Mouse (Mus musculus) midbrain, embryonic 11.5 days (tissue): Measurements from ENCODE around the gene Prickle2. TPM values are rescaled to one million over a fixed set of nuclear protein-coding genes. Genes with fewer than 3 reads are reported as not detected.
A peak's percentile ranks its signal among the peaks of the same experiment; 100 is the strongest.

ENCODE experiments used
- ATAC-seq: fragments of 200-750 bp; cut with Nextera tagmentation; 2 replicates; pipeline ENCODE4 v1.8.0; 2017; ENCODE audit warnings: moderate TSS enrichment, moderate library complexity; ENCODE audit not compliant: low FRiP score
- DNase-seq: peaks from one replicate; pipeline ENCODE4 v3.0.0; 2015; ENCODE audit warnings: low spot score; ENCODE audit errors: missing footprints
- H3K27ac ChIP-seq: fragments of 300-500 bp; sonication (generic); 2 replicates; pipeline ENCODE4 v1.5.1; 2014; ENCODE audit warnings: low read depth, low read length
- H3K27me3 ChIP-seq: fragments of 300-500 bp; sonication (generic); 2 replicates; pipeline ENCODE4 v1.6.1; 2014; ENCODE audit warnings: mild to moderate bottlenecking, low read length, moderate library complexity, mixed read lengths; ENCODE audit not compliant: control insufficient read depth, insufficient read depth
- H3K36me3 ChIP-seq: fragments of 300-500 bp; sonication (generic); 2 replicates; pipeline ENCODE4 v1.6.1; 2014; ENCODE audit warnings: mild to moderate bottlenecking, low read length, moderate library complexity, mixed read lengths; ENCODE audit not compliant: control insufficient read depth, insufficient read depth
- H3K4me1 ChIP-seq: fragments of 300-500 bp; sonication (generic); 2 replicates; pipeline ENCODE4 v1.6.1; 2014; ENCODE audit warnings: low read length; ENCODE audit not compliant: control insufficient read depth, insufficient read depth
- H3K4me2 ChIP-seq: fragments of 300-500 bp; sonication (generic); 2 replicates; pipeline ENCODE4 v1.6.1; 2014; ENCODE audit warnings: mild to moderate bottlenecking, moderate library complexity
- H3K4me3 ChIP-seq: fragments of 300-500 bp; sonication (generic); 2 replicates; pipeline ENCODE4 v1.5.1; 2014; ENCODE audit warnings: low read depth, low read length
- H3K9ac ChIP-seq: fragments of 300-500 bp; sonication (generic); 2 replicates; pipeline ENCODE4 v1.6.1; 2014; ENCODE audit warnings: low read length
- H3K9me3 ChIP-seq: fragments of 300-500 bp; sonication (generic); 2 replicates; pipeline ENCODE4 v1.6.1; 2016; ENCODE audit warnings: low read length; ENCODE audit not compliant: control insufficient read depth
- WGBS: fragments of 180-500 bp; shearing (Covaris S2); extraction: QIAGEN DNeasy Blood & Tissue Kit; methylation state at CpG from one replicate; pipeline ENCODE4 v1.1.7; 2014; 5-methylcytosine and 5-hydroxymethylcytosine counted together
- polyA plus RNA-seq: library from polyadenylated mRNA; unstranded; fragments of >200 nt; fragmentation: Nextera tagmentation; extraction: Ambion mirVana; gene quantifications from 2 replicates; pipeline ENCODE4 v1.2.1, GENCODE M21; 2014

Gene Prickle2
- polyA plus RNA-seq, 1 experiment from 2014 or later = 7.7 TPM

DNA sequence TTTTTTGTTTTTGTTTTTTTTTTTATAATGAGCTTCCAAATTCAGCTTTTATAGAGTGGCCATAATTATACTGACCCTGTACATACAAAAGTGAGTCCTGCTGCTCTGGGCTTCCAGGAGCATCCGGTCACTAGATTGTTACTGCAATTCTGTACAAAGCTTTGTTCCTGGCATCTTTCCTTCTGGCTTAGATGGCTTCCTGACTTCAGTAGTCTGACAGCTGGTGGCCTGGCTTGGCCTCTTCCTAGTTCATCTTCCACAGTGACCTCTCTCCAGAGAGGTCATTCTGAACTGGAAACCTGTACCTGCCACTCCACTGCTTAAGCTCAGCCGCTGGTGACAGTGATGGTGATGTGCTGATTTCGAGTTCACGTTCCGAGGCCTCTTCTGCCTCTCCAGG is 20.2 kb upstream of the Prickle2 start:
- H3K4me1 ChIP-seq = peaks cover 6% of the 10 kb centered on the region
- no peaks in the 10 kb centered on the region for H3K27me3 ChIP-seq
- H3K27ac ChIP-seq = no peak overlapping the region
- no peak for DNase-seq
- 87% methylated on average over 5 of the region's 5 CpGs for WGBS
- ATAC-seq = no peak
- no peak overlapping the region for H3K4me2 ChIP-seq
- no peaks in the 10 kb centered on the region for H3K9me3 ChIP-seq
- H3K4me3 ChIP-seq = no peak overlapping the region
- no peaks in the 10 kb centered on the region for H3K36me3 ChIP-seq
- no peak overlapping the region for H3K9ac ChIP-seq

DNA sequence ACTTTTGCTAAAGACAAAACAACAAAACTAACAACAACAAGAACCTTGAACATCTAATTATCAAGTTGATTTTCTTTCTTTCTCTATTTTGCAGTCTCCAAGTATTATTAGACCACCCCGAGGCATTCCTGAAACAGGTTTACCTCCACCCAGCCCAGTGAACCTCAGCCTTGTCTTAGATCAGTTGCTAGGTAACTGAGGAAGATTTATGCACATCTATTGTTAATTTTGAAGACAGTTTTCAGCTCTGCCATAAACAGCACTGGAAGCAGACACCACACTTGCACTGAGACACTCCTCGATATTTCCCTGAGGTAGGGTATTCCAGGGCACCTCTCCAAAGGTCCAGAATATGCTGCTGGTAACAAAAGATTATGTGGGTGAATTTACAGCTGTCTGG is 18.4 kb upstream of the Prickle2 start:
- WGBS = 64% methylated on average over 2 of the region's 2 CpGs

DNA sequence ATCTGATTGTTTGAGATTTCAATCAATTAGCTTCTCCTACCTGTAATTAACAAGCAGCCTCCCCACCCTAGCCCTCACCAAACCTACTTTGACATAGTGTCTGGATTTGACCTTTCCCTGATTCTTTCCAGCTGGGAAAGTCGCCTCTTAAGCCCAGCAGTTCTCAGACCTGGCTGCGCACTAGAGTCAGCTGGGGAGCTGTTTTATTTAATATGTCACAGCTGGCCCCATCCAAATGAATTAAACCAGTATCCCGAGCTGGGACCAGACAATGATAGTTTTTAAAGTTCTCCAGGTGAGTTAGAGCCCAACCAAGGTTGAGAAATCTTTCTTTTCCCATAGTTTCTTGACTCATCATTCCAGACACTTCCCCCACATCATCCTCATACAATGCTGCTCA is 9.9 kb upstream of the Prickle2 start:
- Histone ChIP-seq H3K36me3 (no peaks in the 10 kb centered on the region), H3K27ac (no peak overlapping the region), H3K4me3 (no peak overlapping the region), H3K4me1 (no peaks in the 10 kb centered on the region), H3K9ac (no peak overlapping the region), H3K9me3 (no peaks in the 10 kb centered on the region; the same call in 1 of the 2 replicates), H3K4me2 (no peak overlapping the region), H3K27me3 (no peaks in the 10 kb centered on the region)
- DNase-seq = no peak
- WGBS = 52% methylated on average over 3 of the region's 3 CpGs
- ATAC-seq = no peak

More for the DNA sequence above, 18.4 kb upstream of the Prickle2 start:
- Histone ChIP-seq H3K4me3 (no peak overlapping the region), H3K4me1 (peaks cover 6% of the 10 kb centered on the region), H3K27me3 (no peaks in the 10 kb centered on the region), H3K27ac (no peak overlapping the region), H3K9me3 (no peaks in the 10 kb centered on the region), H3K36me3 (no peaks in the 10 kb centered on the region), H3K4me2 (no peak overlapping the region), H3K9ac (no peak overlapping the region)
- ATAC-seq (no peak), DNase-seq (no peak)

DNA sequence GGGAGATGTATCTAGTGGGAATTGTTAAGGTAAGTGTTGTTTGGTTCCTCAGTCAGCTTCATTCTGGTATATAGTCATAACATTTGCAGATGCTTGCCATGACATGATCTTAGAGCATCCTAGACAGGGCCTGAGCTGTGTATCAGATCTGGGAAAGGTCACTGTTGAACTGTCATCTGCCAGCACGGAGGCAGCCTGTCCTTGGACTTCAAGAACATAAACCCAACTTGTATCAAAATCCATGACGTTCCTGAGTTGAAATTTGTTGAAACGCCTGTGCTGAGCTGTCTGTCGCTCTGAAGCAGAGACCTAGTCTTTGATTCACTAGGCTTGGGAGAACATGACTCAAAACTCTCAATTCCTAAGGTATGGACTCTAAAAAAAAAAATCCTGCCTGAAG is 8.8 kb upstream of the Prickle2 start:
- H3K27ac ChIP-seq = no peak overlapping the region

DNA sequence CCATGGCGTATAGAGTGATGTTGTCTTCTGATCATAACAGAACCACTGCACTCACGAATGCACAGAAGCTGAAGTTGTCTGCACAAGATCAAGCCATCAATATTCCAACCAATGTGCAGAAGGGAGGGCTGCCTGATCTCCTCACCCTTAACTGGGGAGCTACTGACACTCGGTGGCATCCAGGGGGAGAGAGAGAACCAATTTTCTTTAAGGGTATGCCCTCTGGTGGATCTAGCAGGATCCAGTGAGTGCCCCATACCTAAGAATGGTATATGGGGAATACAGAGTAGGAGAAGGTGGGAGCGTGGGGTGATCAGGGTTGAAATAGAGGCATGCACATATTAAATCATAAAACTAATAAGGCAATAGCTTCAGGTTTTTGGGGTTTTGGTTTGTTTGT is 2.2 kb upstream of the Prickle2 start:
- Histone ChIP-seq H3K27me3 (peaks cover 31% of the 10 kb centered on the region), H3K4me2 (no peak overlapping the region), H3K27ac (no peak overlapping the region), H3K4me3 (no peak overlapping the region), H3K9ac (no peak overlapping the region), H3K9me3 (no peaks in the 10 kb centered on the region; the same call in 1 of the 2 replicates), H3K36me3 (no peaks in the 10 kb centered on the region), H3K4me1 (peaks cover 7% of the 10 kb centered on the region)
- DNase-seq = no peak
- no peak for ATAC-seq
- 72% methylated on average over 4 of the region's 4 CpGs for WGBS

More for the DNA sequence above, 8.8 kb upstream of the Prickle2 start:
- H3K27me3 ChIP-seq = no peaks in the 10 kb centered on the region; the same call in 1 of the 2 replicates
- H3K4me3 ChIP-seq = no peak overlapping the region
- H3K4me2 ChIP-seq = no peak overlapping the region
- no peaks in the 10 kb centered on the region for H3K36me3 ChIP-seq
- ATAC-seq (no peak), DNase-seq (no peak)
- WGBS = 89% methylated on average over 4 of the region's 4 CpGs
- no peaks in the 10 kb centered on the region for H3K4me1 ChIP-seq
- H3K9me3 ChIP-seq = no peaks in the 10 kb centered on the region; the same call in 1 of the 2 replicates
- no peak overlapping the region for H3K9ac ChIP-seq

DNA sequence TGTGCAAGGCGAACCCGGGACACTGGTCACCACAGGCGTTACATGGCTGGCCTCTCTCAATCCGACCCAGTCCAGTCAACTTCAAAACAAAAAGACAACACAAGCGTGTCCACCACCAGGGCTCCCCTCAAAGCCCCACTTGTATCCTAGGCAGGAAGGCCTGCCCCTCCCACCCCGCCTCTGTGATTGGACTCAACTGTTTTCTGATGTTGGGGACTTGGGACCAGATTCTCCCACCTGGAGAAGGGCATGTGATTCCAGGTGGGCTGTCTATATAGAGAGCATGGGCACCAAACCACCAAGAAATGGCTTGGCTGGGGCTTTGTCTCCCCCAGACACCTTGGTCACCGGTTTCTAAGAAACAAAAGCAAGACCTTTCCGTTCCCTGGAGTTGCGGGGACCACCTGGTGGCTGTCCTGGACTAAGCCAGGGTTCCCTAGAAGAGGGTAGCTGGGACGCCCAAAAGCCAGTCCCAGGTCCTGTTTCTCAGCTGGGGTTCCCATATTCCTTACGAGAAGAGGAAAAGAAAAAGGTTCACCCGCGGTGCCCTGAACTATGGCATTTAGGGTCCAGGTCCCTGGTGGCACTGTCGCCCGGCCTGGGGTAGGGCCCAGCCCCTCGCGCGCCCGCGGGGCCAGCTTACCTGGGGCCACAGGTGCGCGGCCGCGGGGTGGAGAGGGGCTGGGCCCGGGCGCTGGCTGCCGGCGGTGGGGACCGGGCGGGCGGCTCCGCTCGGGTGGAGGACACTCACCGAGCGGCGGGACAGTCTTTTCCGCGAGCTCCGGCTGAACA is 406 bp downstream of the Prickle2 start:
- Histone ChIP-seq H3K4me1 (peaks cover 7% of the 10 kb centered on the region), H3K27ac (no peak overlapping the region), H3K9ac (peak overlapping the region; percentile 58), H3K4me3 (peak overlapping the region; percentile 54), H3K4me2 (peak overlapping the region; percentile 96), H3K27me3 (peaks cover 48% of the 10 kb centered on the region), H3K36me3 (no peaks in the 10 kb centered on the region), H3K9me3 (no peaks in the 10 kb centered on the region)
- peak; percentile 90 for DNase-seq
- peak; percentile 31 for ATAC-seq
- WGBS = under 1% methylated on average over 39 of the region's 39 CpGs

DNA sequence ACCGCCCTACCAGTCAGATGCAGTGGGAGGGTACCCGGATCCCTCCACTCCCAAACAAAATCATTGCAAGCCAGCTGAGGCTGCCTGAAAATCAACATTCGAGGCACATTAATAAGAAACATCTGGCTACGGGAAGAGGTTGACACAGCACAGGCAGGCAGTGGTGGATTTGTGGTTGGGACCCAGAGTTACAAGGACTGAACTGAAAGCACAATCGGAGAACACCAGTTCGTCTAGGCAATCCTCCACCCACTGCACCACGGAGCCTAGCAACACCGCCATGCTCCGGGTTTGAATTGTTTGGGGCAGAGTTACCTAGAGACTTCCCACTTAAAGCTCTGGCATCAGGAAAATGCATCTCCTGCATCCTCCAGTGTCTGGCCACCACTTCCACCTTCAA is 1.1 kb downstream of the Prickle2 start:
- Histone ChIP-seq H3K27me3 (peaks cover 48% of the 10 kb centered on the region), H3K9me3 (no peaks in the 10 kb centered on the region), H3K4me3 (peak overlapping the region; percentile 54), H3K9ac (no peak overlapping the region), H3K27ac (no peak overlapping the region), H3K36me3 (no peaks in the 10 kb centered on the region), H3K4me1 (peaks cover 7% of the 10 kb centered on the region), H3K4me2 (peak overlapping the region; percentile 6; the same call in 1 of the 2 replicates)
- ATAC-seq (no peak), DNase-seq (peak; percentile 87)
- 28% methylated on average over 9 of the region's 9 CpGs for WGBS

DNA sequence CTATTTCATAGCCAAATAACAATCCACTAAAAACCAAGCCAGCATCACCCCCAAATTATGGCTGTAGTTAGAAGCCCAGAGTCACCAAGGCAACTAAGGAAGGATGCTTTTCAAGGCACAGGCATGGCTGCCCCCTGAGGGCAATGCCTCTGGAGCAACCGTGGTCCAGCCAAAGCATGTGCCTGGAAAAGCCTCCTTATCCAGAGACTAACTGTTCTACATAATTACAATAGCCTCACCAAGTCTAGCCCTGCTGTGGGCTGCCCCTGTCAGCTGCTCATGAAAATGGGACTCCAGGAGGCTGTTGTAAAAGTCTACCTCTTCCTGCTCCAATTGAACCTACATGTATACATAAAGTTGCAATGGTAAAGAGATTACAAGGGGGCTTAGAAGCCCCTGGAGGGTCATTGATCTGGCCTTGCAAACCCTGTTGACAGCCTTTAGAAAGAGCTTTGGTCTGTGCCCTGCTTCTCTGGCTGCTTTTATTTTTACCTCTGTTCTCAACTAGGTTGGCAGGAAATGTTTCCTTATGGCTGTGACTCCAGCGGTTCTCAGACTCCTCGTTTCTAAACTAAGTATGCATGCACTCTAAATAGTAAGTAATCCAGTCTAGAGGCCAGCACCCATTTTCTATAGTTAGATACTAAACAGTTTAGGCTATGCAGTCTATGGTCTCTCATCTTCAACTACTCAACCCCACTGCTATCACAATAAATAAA is 6.3 kb downstream of the Prickle2 start:
- Histone ChIP-seq H3K36me3 (no peaks in the 10 kb centered on the region), H3K27me3 (peaks cover 45% of the 10 kb centered on the region), H3K9ac (no peak overlapping the region), H3K4me2 (no peak overlapping the region), H3K4me3 (no peak overlapping the region), H3K9me3 (no peaks in the 10 kb centered on the region), H3K4me1 (peaks cover 4% of the 10 kb centered on the region), H3K27ac (no peak overlapping the region)
- ATAC-seq (peak; percentile 75), DNase-seq (no peak)
- WGBS = 5% methylated on average over 3 of the region's 3 CpGs

DNA sequence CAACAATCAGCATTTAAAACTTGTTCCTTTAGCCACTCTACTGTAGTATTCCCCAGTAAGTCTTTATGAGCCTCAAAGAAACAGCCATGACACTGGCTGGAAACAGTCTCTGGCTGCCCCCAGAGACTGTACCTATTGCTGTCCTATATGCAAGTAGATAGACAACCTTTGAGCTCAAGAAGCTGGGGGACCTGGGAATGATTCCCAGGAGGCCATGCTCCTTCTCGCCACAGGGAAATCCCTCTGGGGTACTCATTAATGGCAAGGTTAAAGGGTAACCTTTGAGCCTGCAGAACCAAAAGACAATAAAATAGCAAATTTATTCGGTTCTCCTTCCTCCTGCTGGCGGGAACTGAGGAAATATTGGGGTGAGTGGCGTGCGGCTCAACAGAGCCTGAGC is 8.1 kb downstream of the Prickle2 start:
- no peaks in the 10 kb centered on the region for H3K9me3 ChIP-seq
- H3K4me1 ChIP-seq = peaks cover 4% of the 10 kb centered on the region
- no peak overlapping the region for H3K27ac ChIP-seq
- H3K4me2 ChIP-seq = no peak overlapping the region
- ATAC-seq = no peak
- peaks cover 35% of the 10 kb centered on the region for H3K27me3 ChIP-seq
- 50% methylated on average over 5 of the region's 5 CpGs for WGBS
- no peak overlapping the region for H3K9ac ChIP-seq
- H3K4me3 ChIP-seq = no peak overlapping the region
- DNase-seq = no peak
- H3K36me3 ChIP-seq = no peaks in the 10 kb centered on the region
